Mouse (Mus musculus) cerebellum, adult 2 months (tissue): ENCODE data around the gene Id3. TPM values are rescaled to one million over a fixed set of nuclear protein-coding genes. Genes with fewer than 3 reads are reported as not detected.

Source experiments
- DNase-seq, 2 experiments: peaks; one replicate each; pipeline ENCODE4 v3.0.0; 2021
- H3K27ac ChIP-seq: fragments of 200-500 bp; 2 replicates; pipeline ENCODE4 v1.5.1; 2012; ENCODE audit warnings: low read length, control low read depth, inconsistent platforms; ENCODE audit not compliant: insufficient read depth
- H3K27me3 ChIP-seq: fragments of 200-500 bp; 2 replicates; pipeline ENCODE4 v1.6.1; 2012; ENCODE audit warnings: inconsistent platforms, mild to moderate bottlenecking, low read length, moderate library complexity; ENCODE audit not compliant: control insufficient read depth, insufficient read depth
- H3K4me1 ChIP-seq: fragments of 200-500 bp; 2 replicates; pipeline ENCODE4 v1.6.1; 2011; ENCODE audit warnings: low read length; ENCODE audit not compliant: control insufficient read depth, insufficient read depth
- H3K4me3 ChIP-seq: fragments of 200-500 bp; replicated peaks from 2 replicates; pipeline ENCODE3; 2011; ENCODE audit warnings: mild to moderate bottlenecking, low read depth, low read length, control low read depth; ENCODE audit not compliant: insufficient read depth
- CTCF ChIP-seq: fragments of 200-500 bp; IDR thresholded peaks from 2 replicates; pipeline ENCODE4 v1.5.1; 2011; ENCODE audit warnings: low read depth, mild to moderate bottlenecking, control low read depth, low read length, moderate library complexity, borderline replicate concordance; ENCODE audit not compliant: insufficient read depth
- POLR2A ChIP-seq: fragments of 200-500 bp; IDR thresholded peaks from 2 replicates; pipeline ENCODE4 v1.6.1; 2011; ENCODE audit warnings: low read length, control low read depth, borderline replicate concordance; ENCODE audit not compliant: insufficient read depth
- WGBS: fragments of 180-500 bp; shearing (Covaris S2); methylation state at CpG from one replicate; pipeline ENCODE4 v1.1.7; 2018; 5-methylcytosine and 5-hydroxymethylcytosine counted together
- polyA plus RNA-seq: library from polyadenylated mRNA; depleted of rRNA; stranded (reverse); fragments of >200 nt; gene quantifications from 2 replicates; pipeline ENCODE4 v1.2.3, GENCODE M21; 2012

Id3 gene
- polyA plus RNA-seq, 1 experiment = 53.6 TPM

- 0 out of 2 replicates have a peak, but pooled peaks cover 3% of the 10 kb centered on the region for H3K4me1 ChIP-seq
- no peak for DNase-seq
- H3K27ac ChIP-seq = no peak overlapping the region
- 71% methylated on average over 12 of the region's 12 CpGs for WGBS
- no peaks in the 10 kb centered on the region for H3K27me3 ChIP-seq
- TF ChIP-seq CTCF (no peak), POLR2A (no peak)
- no peak overlapping the region for H3K4me3 ChIP-seq
These were observed 35.2 kb downstream of the Id3 start for GRCm38 (mm10) chr4:136178475-136178921.

GRCm38 (mm10) chr4:136179456-136179855 lies 36.2 kb downstream of the Id3 start:
- no peak for TF ChIP-seq POLR2A
- no peak for TF ChIP-seq CTCF
- H3K27me3 ChIP-seq = no peaks in the 10 kb centered on the region
- WGBS = 92% methylated on average over 7 of the region's 7 CpGs
- H3K4me3 ChIP-seq = no peak overlapping the region
- DNase-seq = no peak
- 0 out of 2 replicates have a peak, but pooled peaks cover 3% of the 10 kb centered on the region for H3K4me1 ChIP-seq
- H3K27ac ChIP-seq = no peak overlapping the region

- H3K27me3 ChIP-seq = no peaks in the 10 kb centered on the region
- TF ChIP-seq CTCF (peak; percentile 69), POLR2A (no peak)
- peak overlapping the region; percentile 16 for H3K4me3 ChIP-seq
- WGBS = 8% methylated on average over 15 of the region's 15 CpGs
- peak; percentile 55 to 66 for DNase-seq
- no peak overlapping the region for H3K27ac ChIP-seq
- 0 out of 2 replicates have a peak, but pooled peaks cover 3% of the 10 kb centered on the region for H3K4me1 ChIP-seq
These were observed 36.7 kb downstream of the Id3 start for GRCm38 (mm10) chr4:136179998-136180397.

GRCm38 (mm10) chr4:136180408-136181330 lies 37.4 kb downstream of the Id3 start:
- 15% methylated on average over 23 of the region's 23 CpGs for WGBS

GRCm38 (mm10) chr4:136181367-136181766 lies 38.1 kb downstream of the Id3 start:
- Histone ChIP-seq H3K4me3 (peak overlapping the region; percentile 10), H3K4me1 (0 out of 2 replicates have a peak, but pooled peaks cover 3% of the 10 kb centered on the region), H3K27me3 (no peaks in the 10 kb centered on the region), H3K27ac (no peak overlapping the region)
- TF ChIP-seq CTCF = no peak
- no peak for TF ChIP-seq POLR2A
- 34% methylated on average over 12 of the region's 12 CpGs for WGBS
- DNase-seq = no peak

More at GRCm38 (mm10) chr4:136180408-136181330, 37.4 kb downstream of the Id3 start:
- Histone ChIP-seq H3K27me3 (no peaks in the 10 kb centered on the region), H3K4me1 (0 out of 2 replicates have a peak, but pooled peaks cover 3% of the 10 kb centered on the region), H3K27ac (no peak overlapping the region), H3K4me3 (peak overlapping the region; percentile 40)
- no peak for TF ChIP-seq POLR2A
- TF ChIP-seq CTCF = no peak
- DNase-seq = peak; percentile 67 to 81

GRCm38 (mm10) chr4:136185375-136185774 lies 42.1 kb downstream of the Id3 start:
- H3K27me3 ChIP-seq = no peaks in the 10 kb centered on the region
- 0 out of 2 replicates have a peak, but pooled peaks cover 3% of the 10 kb centered on the region for H3K4me1 ChIP-seq
- no peak for TF ChIP-seq CTCF
- no peak for TF ChIP-seq POLR2A
- WGBS = 61% methylated on average over 9 of the region's 9 CpGs
- no peak overlapping the region for H3K27ac ChIP-seq
- DNase-seq = no peak
- H3K4me3 ChIP-seq = no peak overlapping the region

GRCm38 (mm10) chr4:136186315-136186714 lies 43.0 kb downstream of the Id3 start:
- Histone ChIP-seq H3K27ac (no peak overlapping the region), H3K4me1 (no peaks in the 10 kb centered on the region), H3K27me3 (no peaks in the 10 kb centered on the region), H3K4me3 (no peak overlapping the region)
- TF ChIP-seq CTCF = no peak
- TF ChIP-seq POLR2A = no peak
- 87% methylated on average over 8 of the region's 8 CpGs for WGBS
- no peak for DNase-seq
